Mouse (Mus musculus) brain, adult 2 months (tissue): ENCODE measurements at regions not wholly inside any gene's neighbourhood (a gene's known extent, or its start where the extent isn't known, plus 50 kb on each side); places are given as distances from the start of the nearest gene placed in this dataset.

Experiments
- DNase-seq: peaks from one replicate; pipeline ENCODE4 v3.0.0; 2011; ENCODE audit warnings: low read depth, low spot score

GRCm38 (mm10) chr1:184298701-184299100 lies 264.6 kb upstream of the 1700056E22Rik start:
- DNase-seq, result no peak

- DNase-seq, result no peak
Measured at GRCm38 (mm10) chr1:184297001-184297740, 263.1 kb upstream of the 1700056E22Rik start.

DNA sequence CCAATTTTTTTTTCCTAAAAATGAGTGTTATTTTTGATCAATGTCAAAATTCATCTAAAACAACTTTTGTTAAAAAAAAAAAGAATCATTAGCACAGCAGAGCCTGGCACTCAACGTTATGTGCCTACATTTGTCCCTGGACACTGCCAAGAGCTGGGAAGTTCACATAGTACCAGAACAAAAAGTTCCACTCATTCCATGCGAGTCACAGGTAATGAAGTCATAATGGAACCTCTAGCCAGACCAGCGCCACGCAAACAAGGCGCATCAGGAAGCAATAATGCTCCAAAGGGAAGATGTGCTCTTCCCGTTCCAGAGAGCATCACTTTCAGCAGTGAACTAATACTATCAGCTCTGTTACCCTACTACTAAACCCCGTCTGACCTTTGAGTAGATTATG lies 257.0 kb upstream of the 1700056E22Rik start:
- no peak for DNase-seq

GRCm38 (mm10) chr1:184289733-184290416 lies 255.8 kb upstream of the 1700056E22Rik start:
- peak; percentile 8 for DNase-seq

GRCm38 (mm10) chr1:184281768-184282167 lies 247.7 kb upstream of the 1700056E22Rik start:
- no peak for DNase-seq

DNA sequence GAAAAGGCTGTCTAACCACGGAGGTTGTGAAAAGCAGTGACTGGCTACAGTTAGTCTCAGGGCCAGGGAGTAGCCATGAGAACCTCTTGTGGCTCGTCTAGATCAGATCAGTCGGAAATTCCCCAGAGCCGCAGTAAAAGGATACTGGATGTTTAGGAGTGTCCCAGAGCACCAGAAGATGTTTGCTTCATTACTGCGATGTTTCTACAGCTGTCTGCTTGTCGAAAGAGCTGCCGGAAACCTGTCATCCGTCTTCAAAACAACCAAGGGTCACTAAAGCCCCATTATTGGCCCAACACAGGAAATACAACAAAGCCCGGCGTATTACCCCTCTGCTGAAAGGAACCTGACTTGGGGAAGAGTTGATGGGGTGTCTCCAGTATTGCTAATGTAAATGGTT lies 245.2 kb upstream of the 1700056E22Rik start:
- no peak for DNase-seq

GRCm38 (mm10) chr1:184277001-184277400 lies 242.9 kb upstream of the 1700056E22Rik start:
- DNase-seq, result no peak

- no peak for DNase-seq
Measured at GRCm38 (mm10) chr1:184275877-184276276, 241.8 kb upstream of the 1700056E22Rik start.

DNA sequence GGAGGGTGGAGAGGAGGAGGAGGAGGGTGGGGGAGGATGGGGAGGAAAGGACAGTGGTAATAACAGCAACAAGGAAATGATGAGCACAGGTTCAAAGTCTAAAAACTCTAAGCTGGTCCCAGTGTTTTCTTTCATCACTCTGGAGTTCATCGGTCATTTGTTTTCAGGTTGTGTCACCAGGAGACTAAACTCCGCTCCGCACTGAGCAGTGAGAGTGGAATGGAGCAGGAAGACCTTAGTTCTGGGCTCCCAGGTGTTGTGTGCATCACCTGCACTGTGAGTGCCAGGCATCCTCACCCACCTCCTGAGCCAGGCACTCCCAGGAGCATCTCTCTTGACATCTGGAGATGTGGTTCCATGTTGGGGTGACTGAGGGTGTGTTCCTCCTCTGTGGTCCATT lies 241.3 kb upstream of the 1700056E22Rik start:
- no peak for DNase-seq

- DNase-seq, result no peak
Measured at GRCm38 (mm10) chr1:184274704-184275103, 240.6 kb upstream of the 1700056E22Rik start.

GRCm38 (mm10) chr1:184273722-184274121 lies 239.6 kb upstream of the 1700056E22Rik start:
- DNase-seq, result no peak

DNA sequence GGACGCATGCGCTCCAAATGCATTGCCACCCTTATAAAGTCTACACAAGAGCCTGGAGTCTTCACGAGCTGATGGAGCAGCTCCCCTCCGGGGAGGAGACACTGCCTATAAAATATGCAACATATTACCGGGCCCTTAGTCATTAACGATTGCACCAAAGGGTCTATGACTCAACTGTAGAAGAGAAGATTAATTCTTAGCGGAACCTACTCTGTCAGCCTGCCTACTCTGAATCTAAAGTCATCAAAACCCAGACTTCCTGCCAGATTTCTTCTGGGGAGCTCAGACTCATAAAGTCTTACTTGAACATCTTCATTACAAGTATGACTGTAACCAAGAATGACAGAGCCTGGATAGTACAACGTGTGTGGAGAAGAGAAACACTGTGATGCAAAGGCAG lies 237.2 kb upstream of the 1700056E22Rik start:
- peak; percentile 23 for DNase-seq

DNA sequence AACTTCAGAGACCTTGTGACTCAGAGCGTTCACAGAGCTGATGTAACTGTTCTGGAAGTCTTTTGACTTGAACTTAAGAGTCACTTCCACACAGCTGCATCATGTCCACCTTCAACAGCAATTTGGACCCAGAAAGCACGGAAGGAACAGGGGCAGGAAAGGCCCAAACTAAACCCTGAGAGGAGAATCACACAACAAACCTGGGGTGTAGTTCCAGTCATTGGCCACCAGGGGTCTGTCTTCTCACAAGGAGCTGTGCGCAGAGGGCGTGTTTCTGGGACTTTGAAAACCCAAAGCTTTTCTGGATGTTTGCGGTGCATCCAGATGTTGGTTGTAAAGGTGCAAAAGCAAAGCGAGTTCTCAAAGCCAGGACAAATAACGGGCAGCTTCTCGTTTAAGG lies 231.9 kb upstream of the 1700056E22Rik start:
- DNase-seq, result peak; percentile 78

GRCm38 (mm10) chr1:184262975-184263374 lies 228.9 kb upstream of the 1700056E22Rik start:
- no peak for DNase-seq

GRCm38 (mm10) chr1:184261385-184261727 lies 227.3 kb upstream of the 1700056E22Rik start:
- DNase-seq, result no peak

DNA sequence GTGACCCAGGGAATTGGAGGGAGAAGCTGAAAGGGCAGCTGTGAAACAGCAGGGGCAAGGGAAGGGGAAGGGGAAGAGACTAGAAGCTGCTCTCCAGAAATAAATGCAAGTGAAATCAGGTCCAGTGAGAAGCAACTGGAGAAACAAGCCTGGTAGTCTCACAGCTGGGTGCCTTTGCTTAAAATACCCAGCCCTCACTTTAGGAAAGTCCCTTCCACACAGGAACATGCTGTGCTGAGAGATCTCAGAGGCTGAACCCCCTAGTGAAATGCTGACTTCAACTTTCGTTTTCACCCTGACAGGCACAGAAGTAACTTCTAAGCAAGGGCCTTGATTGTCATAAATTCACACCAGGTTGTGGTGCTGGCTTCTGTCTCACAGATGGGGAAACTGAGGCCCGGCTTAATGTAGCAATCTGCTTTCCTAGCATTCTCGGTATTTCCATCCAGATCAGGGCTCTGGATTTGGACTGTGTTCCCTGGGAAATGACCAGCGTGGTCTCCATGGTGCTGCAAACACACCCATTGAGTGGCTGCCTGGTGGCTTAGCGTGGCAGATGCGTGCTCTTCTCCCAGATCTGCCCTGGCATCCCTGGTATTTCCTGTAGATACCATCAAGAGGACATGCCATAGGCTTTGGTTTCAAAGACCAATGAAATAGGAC lies 226.8 kb upstream of the 1700056E22Rik start:
- peak; percentile 41 for DNase-seq

DNA sequence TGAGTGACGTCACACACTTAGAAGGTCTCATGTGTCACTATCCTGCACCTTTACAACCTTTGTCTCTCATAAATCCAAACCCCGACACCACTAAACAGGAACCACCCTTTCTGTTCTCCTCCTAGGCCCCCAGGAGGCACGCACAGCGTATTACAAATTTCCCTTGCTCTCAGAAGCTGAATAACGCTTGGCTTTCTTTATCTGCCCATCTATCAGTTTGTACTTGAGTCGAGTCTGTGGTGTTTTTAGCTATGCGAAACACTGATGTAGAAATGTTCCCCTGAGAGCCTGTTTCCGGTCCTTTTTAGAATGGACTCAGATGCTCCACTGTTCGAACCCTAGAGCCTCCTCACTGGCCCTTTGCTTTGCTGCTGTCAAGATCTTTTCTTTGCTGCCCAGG lies 225.8 kb upstream of the 1700056E22Rik start:
- no peak for DNase-seq

DNA sequence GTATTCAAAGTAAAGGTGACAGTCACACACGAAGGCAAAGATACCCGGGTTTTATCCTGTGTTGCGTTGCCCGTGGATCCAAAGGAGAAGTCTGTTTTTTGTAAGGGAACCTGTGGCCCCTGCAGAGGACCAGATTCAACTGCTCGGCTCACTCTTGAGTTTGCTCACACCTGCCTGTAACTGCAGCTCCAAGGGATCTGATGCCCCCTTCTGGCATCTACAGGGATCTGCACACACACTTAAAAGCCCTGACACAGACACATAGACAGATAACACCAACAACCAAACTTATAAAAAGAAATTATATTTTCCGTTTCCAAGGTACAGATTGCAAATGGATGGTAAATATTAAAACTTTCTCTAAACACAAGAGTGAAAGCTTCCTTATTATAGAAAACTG lies 223.3 kb upstream of the 1700056E22Rik start:
- DNase-seq, result no peak

GRCm38 (mm10) chr1:184254951-184255350 lies 220.8 kb upstream of the 1700056E22Rik start:
- no peak for DNase-seq

- DNase-seq, result no peak
Measured at GRCm38 (mm10) chr1:184244730-184245488, 210.8 kb upstream of the 1700056E22Rik start.

DNA sequence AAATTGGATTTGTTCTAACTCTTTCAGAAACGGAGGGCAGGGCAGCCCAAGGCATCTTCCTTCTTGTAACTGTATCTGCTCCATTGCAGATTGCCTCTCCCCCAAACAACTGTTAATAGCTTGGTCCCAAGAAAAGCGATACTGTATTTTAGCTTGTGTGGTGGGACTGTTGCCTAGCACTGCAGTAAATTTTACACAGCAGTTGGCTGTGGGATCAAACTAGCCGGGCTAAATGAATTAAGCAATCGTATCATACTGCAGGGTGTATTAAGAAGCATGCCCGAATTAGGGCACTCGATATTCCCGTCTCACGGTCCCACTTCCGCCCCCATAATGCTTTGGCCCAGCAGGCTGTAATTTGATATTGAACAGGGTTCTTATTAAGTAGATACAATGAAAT lies 210.2 kb upstream of the 1700056E22Rik start:
- no peak for DNase-seq

DNA sequence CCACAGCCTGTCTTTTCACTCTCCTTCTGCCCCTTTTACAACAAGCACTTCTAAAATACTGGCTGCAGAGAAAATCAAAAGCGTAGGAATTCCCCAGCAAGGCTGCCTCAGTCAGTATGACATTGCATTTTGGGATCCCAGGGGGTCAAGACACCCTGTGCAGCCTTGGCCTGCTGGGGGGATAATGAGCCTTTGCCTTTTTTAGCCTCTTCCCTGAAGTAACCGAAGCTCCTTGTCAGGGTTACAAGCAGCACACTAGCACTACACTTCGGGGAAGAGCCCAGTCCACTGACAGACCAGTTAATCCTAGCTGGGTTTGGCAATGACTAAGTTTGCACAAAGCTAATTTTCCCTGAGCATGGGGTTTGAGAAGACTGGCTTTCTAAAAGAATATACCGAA lies 207.7 kb upstream of the 1700056E22Rik start:
- no peak for DNase-seq
